Mouse (Mus musculus): ENCODE results near the gene Fbxo11.
A peak's percentile ranks its signal among the peaks of the same experiment; 100 is the strongest.
"Not testable (repeated sequence)": the region's sequence is repeated elsewhere in the genome, so short reads cannot be mapped to it uniquely, and the experiment has no call there.

Gene Fbxo11

GRCm38 (mm10) chr17:88067202-88067901 lies 2.3 kb upstream of the Fbxo11 start:
- DNase-seq (ENCODE audit: low spot score in 2 of 2), result no peak

GRCm38 (mm10) chr17:88066799-88067198 lies 1.7 kb upstream of the Fbxo11 start:
- DNase-seq (ENCODE audit: low spot score in 2 of 2), result no peak

- DNase-seq (ENCODE audit: low spot score in 2 of 2), result peak; percentile 80 to 86
These were observed 933 bp upstream of the Fbxo11 start for GRCm38 (mm10) chr17:88065801-88066646.

- peak; percentile 43 to 52 for DNase-seq (ENCODE audit: low spot score in 2 of 2)
These were observed 602 bp downstream of the Fbxo11 start for GRCm38 (mm10) chr17:88064347-88065030.

GRCm38 (mm10) chr17:88063980-88064346 lies 1.1 kb downstream of the Fbxo11 start:
- DNase-seq (ENCODE audit: low spot score in 2 of 2), result peak; percentile 53 to 58

- no peak for DNase-seq (ENCODE audit: low spot score in 2 of 2)
These were observed 2.1 kb downstream of the Fbxo11 start for GRCm38 (mm10) chr17:88062860-88063580.

- no peak for DNase-seq (ENCODE audit: low spot score in 2 of 2)
These were observed 3.1 kb downstream of the Fbxo11 start for GRCm38 (mm10) chr17:88061942-88062341.

GRCm38 (mm10) chr17:88058280-88058679 lies 6.8 kb downstream of the Fbxo11 start:
- DNase-seq (ENCODE audit: low spot score in 2 of 2), result no peak

- DNase-seq (ENCODE audit: low spot score in 2 of 2), result no peak
These were observed 7.2 kb downstream of the Fbxo11 start for GRCm38 (mm10) chr17:88057846-88058245.

- no peak for DNase-seq (ENCODE audit: low spot score in 2 of 2)
These were observed 13.4 kb downstream of the Fbxo11 start for GRCm38 (mm10) chr17:88051679-88052078.

- DNase-seq (ENCODE audit: low spot score in 2 of 2), result no peak
These were observed 14.2 kb downstream of the Fbxo11 start for GRCm38 (mm10) chr17:88050892-88051291.

- DNase-seq (ENCODE audit: low spot score in 2 of 2), result no peak
These were observed 14.8 kb downstream of the Fbxo11 start for GRCm38 (mm10) chr17:88050318-88050717.

- no peak for DNase-seq (ENCODE audit: low spot score in 2 of 2)
These were observed 22.7 kb downstream of the Fbxo11 start for GRCm38 (mm10) chr17:88042099-88043086.

- DNase-seq (ENCODE audit: low spot score in 2 of 2), result no peak
These were observed 24.3 kb downstream of the Fbxo11 start for GRCm38 (mm10) chr17:88040810-88041209.

GRCm38 (mm10) chr17:88034418-88034817 lies 30.7 kb downstream of the Fbxo11 start:
- DNase-seq (ENCODE audit: low spot score in 2 of 2), result no peak

- no peak for DNase-seq (ENCODE audit: low spot score in 2 of 2)
These were observed 33.3 kb downstream of the Fbxo11 start for GRCm38 (mm10) chr17:88031755-88032154.

- DNase-seq (ENCODE audit: low spot score in 2 of 2), result no peak
These were observed 35.7 kb downstream of the Fbxo11 start for GRCm38 (mm10) chr17:88029194-88029970.

GRCm38 (mm10) chr17:88025227-88025626 lies 39.9 kb downstream of the Fbxo11 start:
- DNase-seq (ENCODE audit: low spot score in 2 of 2), result no peak

- no peak for DNase-seq (ENCODE audit: low spot score in 2 of 2)
These were observed 41.2 kb downstream of the Fbxo11 start for GRCm38 (mm10) chr17:88023924-88024323.

GRCm38 (mm10) chr17:88016027-88016426 lies 49.1 kb downstream of the Fbxo11 start:
- DNase-seq (ENCODE audit: low spot score in 2 of 2), result not testable (repeated sequence)
